Mouse (Mus musculus) embryo, embryonic 10.5 days (tissue): ENCODE data around the gene Zfp384.

Experiments
- DNase-seq: peaks from one replicate; pipeline ENCODE4 v3.0.0-alpha.2; 2015; ENCODE audit warnings: low spot score

Gene Zfp384

GRCm38 (mm10) chr6:125009129-125009180, at the start of gene Zfp384:
Gene Zfp384 (plus strand): TSS chr6:125009145.
- DNase-seq, result no peak

GRCm38 (mm10) chr6:124959960-124960359, 49.0 kb upstream of the Zfp384 start:
- DNase-seq, result no peak

- DNase-seq, result no peak
Measured at GRCm38 (mm10) chr6:124961021-124961420, 47.9 kb upstream of the Zfp384 start.

- peak; percentile 11 for DNase-seq
Measured at GRCm38 (mm10) chr6:124964638-124965037, 44.3 kb upstream of the Zfp384 start.

GRCm38 (mm10) chr6:124965088-124965719, 43.7 kb upstream of the Zfp384 start, which contains the start of gene Cops7a:
Gene Cops7a (minus strand): TSS chr6:124965538.
- DNase-seq, result peak; percentile 95

GRCm38 (mm10) chr6:124965747-124966146, 43.2 kb upstream of the Zfp384 start:
- peak; percentile 34 for DNase-seq

GRCm38 (mm10) chr6:124966466-124967118, 42.4 kb upstream of the Zfp384 start:
- DNase-seq, result peak; percentile 6

GRCm38 (mm10) chr6:124967766-124968165, 41.2 kb upstream of the Zfp384 start:
- peak; percentile 77 for DNase-seq

- DNase-seq, result no peak
Measured at GRCm38 (mm10) chr6:124992241-124992640, 16.7 kb upstream of the Zfp384 start.

GRCm38 (mm10) chr6:124993365-124993764, 15.6 kb upstream of the Zfp384 start:
- no peak for DNase-seq

GRCm38 (mm10) chr6:124993876-124994275, 15.1 kb upstream of the Zfp384 start:
- peak; percentile 64 for DNase-seq

- DNase-seq, result no peak
Measured at GRCm38 (mm10) chr6:124995246-124995645, 13.7 kb upstream of the Zfp384 start.

GRCm38 (mm10) chr6:124995831-124996403, 13.0 kb upstream of the Zfp384 start:
- DNase-seq, result no peak

- DNase-seq, result peak; percentile 76
Measured at GRCm38 (mm10) chr6:124996551-124997501, 12.1 kb upstream of the Zfp384 start, which contains the start of gene Pianp. Gene Pianp (plus strand): TSS chr6:124996694.

GRCm38 (mm10) chr6:124998066-124998465, 10.9 kb upstream of the Zfp384 start:
- DNase-seq, result no peak

GRCm38 (mm10) chr6:124999091-124999490, 9.9 kb upstream of the Zfp384 start:
- no peak for DNase-seq

- DNase-seq, result no peak
Measured at GRCm38 (mm10) chr6:124999546-124999945, 9.4 kb upstream of the Zfp384 start.

GRCm38 (mm10) chr6:125003706-125004105, 5.2 kb upstream of the Zfp384 start:
- no peak for DNase-seq

GRCm38 (mm10) chr6:125005086-125005485, 3.9 kb upstream of the Zfp384 start:
- no peak for DNase-seq

- DNase-seq, result no peak
Measured at GRCm38 (mm10) chr6:125008060-125008459, 885 bp upstream of the Zfp384 start.

- peak; percentile 99 for DNase-seq
Measured at GRCm38 (mm10) chr6:125008586-125009128, 288 bp upstream of the Zfp384 start.
